Mouse (Mus musculus): Measurements from ENCODE around the gene Tesk1. TPM values are rescaled to one million over a fixed set of nuclear protein-coding genes. Genes with fewer than 3 reads are reported as not detected.

Tesk1 gene
- polyA plus RNA-seq, 1 experiment from 2014 or later: 6.3 TPM

DNA sequence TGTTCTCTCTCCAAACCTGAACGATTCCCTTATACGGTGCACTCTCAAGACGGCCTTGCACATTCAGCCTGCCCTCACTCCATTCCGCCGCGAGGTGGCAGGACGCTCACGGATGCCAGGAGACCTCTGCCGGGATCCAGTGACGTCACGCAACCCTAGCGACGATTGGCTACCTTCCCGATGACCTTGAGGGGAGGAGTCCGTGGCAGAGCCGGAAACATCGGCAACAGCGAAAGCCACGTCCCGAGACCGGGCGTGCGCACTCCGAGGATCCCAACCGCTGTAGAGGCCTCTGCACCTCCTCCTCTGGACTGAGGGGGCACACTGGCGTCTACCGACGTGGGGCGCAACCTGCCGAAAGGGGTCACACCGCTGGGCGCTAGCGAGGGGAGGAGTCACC, 305 bp downstream of the Tesk1 start:
- Histone ChIP-seq H3K27me3 (no peaks in the 10 kb centered on the region), H3K4me2 (peak overlapping the region; percentile 79), H3K9ac (peak overlapping the region; percentile 98), H3K4me3 (peak overlapping the region; percentile 88), H3K27ac (peak overlapping the region; percentile 95), H3K36me3 (ENCODE audit: poor library complexity, severe bottlenecking) (peaks cover 27% of the 10 kb centered on the region), H3K9me3 (replicated peaks) (no peaks in the 10 kb centered on the region), H3K4me1 (peaks cover 16% of the 10 kb centered on the region)
- ATAC-seq: peak; percentile 95
- under 1% methylated on average over 33 of the region's 33 CpGs for WGBS

DNA sequence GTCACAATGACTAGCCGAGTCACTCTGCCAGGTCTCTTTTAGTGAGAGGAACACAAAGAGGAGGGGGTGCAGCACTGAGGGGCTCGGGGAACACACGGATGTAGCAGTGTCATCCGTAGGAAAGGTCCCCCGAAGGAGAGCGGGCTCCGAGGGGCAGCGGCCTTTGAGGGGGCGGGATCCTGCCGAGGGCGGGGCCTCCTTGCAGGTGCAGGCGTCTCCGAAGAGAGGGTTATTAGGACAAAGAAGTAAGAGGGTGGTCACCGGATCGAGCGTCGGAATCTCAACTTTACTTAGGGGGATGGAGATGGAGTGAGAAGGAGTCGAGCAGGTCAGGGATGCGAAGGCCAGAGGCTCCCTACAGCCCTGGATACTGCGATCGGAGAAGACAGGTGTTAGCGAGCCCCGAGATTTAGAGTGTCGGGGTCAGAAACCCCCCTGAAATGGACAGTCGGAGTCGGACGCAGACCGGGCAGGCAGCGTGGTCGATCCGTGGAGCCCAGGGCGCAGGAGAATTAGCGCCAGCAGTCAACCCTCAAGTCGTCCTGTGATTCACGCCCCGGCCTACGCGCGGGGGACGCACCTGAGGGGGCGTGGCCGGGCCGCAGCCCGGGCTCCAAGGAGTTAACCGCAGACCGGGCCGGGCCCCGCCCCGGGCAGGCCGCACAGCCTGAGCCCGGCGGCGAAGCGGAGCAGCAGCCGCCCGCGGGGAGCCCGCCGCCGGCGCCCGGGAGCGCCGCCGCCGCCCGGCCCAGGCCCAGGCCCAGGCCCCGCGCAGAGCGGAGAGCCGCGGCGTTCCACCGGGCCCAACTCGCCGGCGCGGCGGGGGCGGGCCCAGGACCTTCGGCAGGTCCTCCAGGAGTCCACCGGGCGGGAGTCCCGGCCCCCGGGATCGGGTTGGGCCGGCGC, 970 bp downstream of the Tesk1 start:
- under 1% methylated on average over 64 of the region's 88 CpGs for WGBS
- peaks cover 33% of the 10 kb centered on the region for H3K36me3 ChIP-seq (ENCODE audit: poor library complexity, severe bottlenecking)
- peak overlapping the region; percentile 79 for H3K4me2 ChIP-seq
- H3K4me1 ChIP-seq: peaks cover 16% of the 10 kb centered on the region
- H3K4me3 ChIP-seq: peak overlapping the region; percentile 88
- peak overlapping the region; percentile 95 for H3K27ac ChIP-seq
- H3K27me3 ChIP-seq: no peaks in the 10 kb centered on the region
- peak overlapping the region; percentile 98 for H3K9ac ChIP-seq
- peak; percentile 77 for ATAC-seq
- H3K9me3 ChIP-seq (replicated peaks): no peaks in the 10 kb centered on the region

DNA sequence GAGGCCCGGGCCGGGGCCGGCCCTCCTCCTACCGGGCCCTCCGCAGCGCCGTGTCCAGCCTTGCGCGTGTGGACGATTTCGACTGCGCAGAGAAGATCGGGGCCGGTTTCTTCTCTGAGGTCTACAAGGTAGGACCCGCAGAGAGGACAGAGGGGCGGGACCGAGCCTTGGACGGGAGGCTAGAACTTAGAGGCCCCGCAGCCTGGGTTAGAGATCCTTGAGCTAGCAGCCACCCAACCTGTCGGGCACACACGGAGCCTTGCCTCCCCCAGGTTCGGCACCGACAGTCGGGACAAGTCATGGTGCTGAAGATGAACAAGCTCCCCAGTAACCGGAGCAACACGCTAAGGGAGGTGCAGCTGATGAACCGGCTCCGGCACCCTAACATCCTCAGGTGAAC, 1.8 kb downstream of the Tesk1 start:
- Histone ChIP-seq H3K4me2 (peak overlapping the region; percentile 79), H3K9ac (peak overlapping the region; percentile 98), H3K9me3 (replicated peaks) (no peaks in the 10 kb centered on the region), H3K4me1 (peaks cover 16% of the 10 kb centered on the region), H3K27me3 (no peaks in the 10 kb centered on the region), H3K4me3 (peak overlapping the region; percentile 88), H3K36me3 (ENCODE audit: poor library complexity, severe bottlenecking) (peaks cover 41% of the 10 kb centered on the region), H3K27ac (peak overlapping the region; percentile 95)
- WGBS: under 1% methylated on average over 28 of the region's 28 CpGs
- no peak for ATAC-seq

DNA sequence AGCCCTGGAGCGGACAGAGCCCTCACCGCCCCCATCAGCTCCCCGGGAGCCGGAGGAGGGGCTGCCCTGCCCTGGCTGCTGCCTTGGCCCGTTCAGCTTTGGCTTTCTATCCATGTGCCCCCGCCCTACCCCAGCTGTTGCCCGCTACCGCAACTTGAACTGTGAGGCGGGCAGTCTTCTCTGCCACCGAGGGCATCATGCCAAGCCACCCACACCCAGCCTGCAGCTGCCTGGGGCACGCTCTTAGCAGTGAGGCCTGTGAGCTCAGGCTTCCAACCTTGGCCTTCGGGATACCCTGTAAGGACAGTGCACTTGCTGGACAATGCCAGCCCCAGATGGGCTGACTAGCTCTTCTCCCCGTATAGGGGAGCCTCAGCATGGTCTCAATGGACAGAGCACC, 5.5 kb downstream of the Tesk1 start:
- WGBS: 88% methylated on average over 13 of the region's 13 CpGs
- Histone ChIP-seq H3K27ac (no peak overlapping the region), H3K4me3 (no peak overlapping the region), H3K36me3 (ENCODE audit: poor library complexity, severe bottlenecking) (peaks cover 43% of the 10 kb centered on the region), H3K4me1 (peaks cover 16% of the 10 kb centered on the region), H3K9me3 (replicated peaks) (no peaks in the 10 kb centered on the region), H3K9ac (no peak overlapping the region), H3K27me3 (peaks cover under 1% of the 10 kb centered on the region; the same call in 1 of the 2 replicates), H3K4me2 (no peak overlapping the region)
- no peak for ATAC-seq

DNA sequence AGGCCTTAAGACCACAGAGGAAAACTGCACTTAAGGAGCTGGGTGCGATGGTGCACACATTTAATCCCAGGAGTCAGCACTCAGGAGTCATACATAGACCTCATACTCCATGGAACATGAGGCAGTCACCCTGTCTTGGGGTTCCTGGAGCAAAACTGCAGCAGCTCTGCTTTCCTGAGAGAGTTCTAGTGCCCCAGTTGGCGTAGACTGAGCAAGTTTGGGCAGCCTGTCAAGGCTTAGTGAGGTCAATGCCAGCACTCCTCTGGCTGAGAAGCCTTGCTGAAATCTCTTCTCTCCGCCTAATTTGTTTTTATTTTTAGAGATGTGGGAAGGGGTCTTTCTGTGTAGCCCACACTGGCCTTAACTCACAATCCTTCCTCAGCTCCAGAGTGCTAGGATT, 6.8 kb downstream of the Tesk1 start:
- Histone ChIP-seq H3K4me3 (no peak overlapping the region), H3K4me2 (no peak overlapping the region), H3K9me3 (replicated peaks) (no peaks in the 10 kb centered on the region), H3K4me1 (peaks cover 20% of the 10 kb centered on the region), H3K9ac (no peak overlapping the region), H3K27me3 (peaks cover 13% of the 10 kb centered on the region), H3K36me3 (ENCODE audit: poor library complexity, severe bottlenecking) (peaks cover 43% of the 10 kb centered on the region), H3K27ac (no peak overlapping the region)
- no peak for ATAC-seq
- WGBS: 90% methylated on average over 3 of the region's 3 CpGs

DNA sequence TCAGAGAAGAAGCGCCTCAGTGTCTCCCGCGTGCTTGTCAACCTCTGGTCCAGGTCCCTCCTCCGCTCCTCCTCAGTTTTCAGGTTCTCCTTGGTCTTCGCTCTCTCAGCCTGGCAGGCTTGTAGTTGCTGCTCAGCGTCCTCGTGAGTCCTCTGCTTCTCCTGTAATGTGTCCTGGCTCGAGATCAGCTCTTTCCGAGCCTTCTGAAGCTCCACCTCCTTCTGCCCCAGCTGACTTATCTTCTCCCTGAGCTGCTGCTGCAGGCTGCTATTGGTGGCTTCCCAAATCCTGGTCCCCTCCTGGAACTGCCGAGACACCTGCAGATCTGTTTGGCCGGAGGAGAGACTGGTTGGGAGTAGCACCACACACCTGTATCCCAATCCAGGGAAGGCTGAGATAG, 10.6 kb downstream of the Tesk1 start:
- Histone ChIP-seq H3K36me3 (ENCODE audit: poor library complexity, severe bottlenecking) (peaks cover 14% of the 10 kb centered on the region), H3K27me3 (peaks cover 26% of the 10 kb centered on the region), H3K4me3 (no peak overlapping the region), H3K9ac (no peak overlapping the region), H3K9me3 (replicated peaks) (no peaks in the 10 kb centered on the region), H3K4me2 (no peak overlapping the region), H3K4me1 (peaks cover 11% of the 10 kb centered on the region), H3K27ac (no peak overlapping the region)
- no peak for ATAC-seq
- 56% methylated on average over 11 of the region's 11 CpGs for WGBS

DNA sequence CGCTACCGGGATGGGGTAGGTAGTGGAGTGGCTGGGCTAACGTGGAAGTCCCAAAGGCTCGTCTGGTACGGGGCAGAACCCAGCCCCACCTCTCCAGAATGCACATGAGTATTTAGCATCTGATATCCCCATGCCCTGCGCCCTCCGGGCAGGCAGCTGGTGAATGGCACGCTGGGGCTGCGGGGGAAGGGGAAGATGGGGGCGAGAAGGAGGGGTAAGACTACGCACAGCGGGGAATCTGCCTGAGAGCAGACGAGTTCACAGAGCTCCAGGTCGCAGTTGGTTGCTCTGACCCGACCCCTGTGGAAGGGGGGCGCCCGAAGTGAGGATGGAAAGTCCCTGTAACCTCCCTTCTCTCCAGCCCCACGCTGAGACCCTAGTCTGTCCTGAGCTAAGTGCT, 11.7 kb downstream of the Tesk1 start:
- Histone ChIP-seq H3K9me3 (replicated peaks) (no peaks in the 10 kb centered on the region), H3K27me3 (peaks cover 26% of the 10 kb centered on the region), H3K27ac (no peak overlapping the region), H3K4me3 (peak overlapping the region; percentile 16), H3K36me3 (ENCODE audit: poor library complexity, severe bottlenecking) (peaks cover 3% of the 10 kb centered on the region), H3K9ac (peak overlapping the region; percentile 46; the same call in 1 of the 2 replicates), H3K4me2 (peak overlapping the region; percentile 54), H3K4me1 (peaks cover 11% of the 10 kb centered on the region)
- no peak for ATAC-seq
- 0% methylated on average over 17 of the region's 18 CpGs for WGBS

DNA sequence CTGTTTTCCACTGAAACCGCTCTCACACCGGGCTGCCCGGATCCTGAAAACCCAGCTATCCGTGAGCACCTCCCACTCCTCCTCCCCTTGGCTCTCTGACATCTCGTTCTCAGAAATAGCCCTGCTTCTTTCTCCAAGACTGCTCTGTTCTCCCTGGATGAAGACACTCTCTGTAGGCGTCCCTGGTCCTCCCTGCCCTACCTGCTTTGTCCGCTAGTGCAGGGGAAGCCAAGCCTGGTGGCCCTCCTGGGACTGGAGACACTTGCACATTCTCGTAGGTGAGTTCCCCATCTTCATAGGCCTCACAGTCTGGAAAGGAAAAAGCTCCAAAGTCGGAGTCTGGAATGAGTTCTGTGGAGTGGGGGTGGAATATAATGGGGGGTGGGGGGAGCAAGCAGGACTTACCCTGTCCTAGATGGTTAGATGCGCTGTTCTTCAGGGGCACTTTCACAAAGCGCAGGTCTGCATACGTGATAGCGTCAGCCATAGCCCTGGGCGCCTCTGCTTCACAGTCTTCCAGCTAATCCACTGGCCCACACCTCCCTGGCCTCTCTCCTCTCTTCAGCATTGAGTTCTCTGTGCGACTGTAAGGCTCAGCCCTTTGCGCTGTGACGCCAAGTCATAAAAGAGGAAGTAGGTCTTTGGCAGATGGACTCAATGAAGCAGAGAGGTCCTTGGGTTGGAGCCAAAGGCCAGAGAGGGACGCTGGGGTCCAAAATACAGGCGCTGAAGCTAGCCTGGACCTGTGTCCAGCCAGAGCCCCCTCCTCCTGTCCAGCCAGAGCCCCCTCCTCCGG, 12.5 kb downstream of the Tesk1 start, which contains the start of gene Cd72:
Gene Cd72, minus strand, starts transcription at position 588 of the 796 bp plus-strand sequence.
- Histone ChIP-seq H3K36me3 (ENCODE audit: poor library complexity, severe bottlenecking) (no peaks in the 10 kb centered on the region), H3K4me2 (peak within 1 kb of the TSS; percentile 54), H3K27ac (no peak within 1 kb of the TSS), H3K4me1 (peaks cover 11% of the 10 kb centered on the region), H3K9me3 (replicated peaks) (no peaks in the 10 kb centered on the region), H3K4me3 (peak within 1 kb of the TSS; percentile 16), H3K27me3 (peaks cover 26% of the 10 kb centered on the region), H3K9ac (peak within 1 kb of the TSS; percentile 46; the same call in 1 of the 2 replicates)
- WGBS: 36% methylated on average over 20 of the region's 20 CpGs
- no peak for ATAC-seq

DNA sequence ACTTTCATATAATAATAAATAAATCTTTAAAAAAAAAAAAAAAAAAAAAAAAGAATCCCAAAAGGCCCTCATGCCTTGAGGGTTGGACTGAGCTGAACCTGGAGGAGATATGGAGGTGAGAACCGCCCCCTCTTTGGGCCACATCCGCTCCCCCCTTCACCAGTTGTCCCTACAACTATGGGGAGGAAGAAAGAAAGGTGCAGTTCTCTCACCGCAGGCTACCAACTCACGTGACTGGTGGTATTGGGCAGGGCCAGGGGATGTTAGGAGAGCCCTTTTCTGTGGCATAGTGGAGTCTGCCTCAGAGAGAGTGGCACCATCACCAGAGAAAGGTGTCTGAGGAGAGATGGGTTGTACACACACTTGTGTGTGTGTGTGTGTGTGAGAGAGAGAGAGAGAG, 14.7 kb downstream of the Tesk1 start:
- no peak overlapping the region for H3K9ac ChIP-seq
- peaks cover 11% of the 10 kb centered on the region for H3K4me1 ChIP-seq
- ATAC-seq: no peak
- H3K36me3 ChIP-seq (ENCODE audit: poor library complexity, severe bottlenecking): no peaks in the 10 kb centered on the region
- H3K9me3 ChIP-seq (replicated peaks): no peaks in the 10 kb centered on the region
- H3K4me2 ChIP-seq: no peak overlapping the region
- no peak overlapping the region for H3K27ac ChIP-seq
- 33% methylated on average over 4 of the region's 4 CpGs for WGBS
- H3K27me3 ChIP-seq: peaks cover 26% of the 10 kb centered on the region
- H3K4me3 ChIP-seq: no peak overlapping the region

DNA sequence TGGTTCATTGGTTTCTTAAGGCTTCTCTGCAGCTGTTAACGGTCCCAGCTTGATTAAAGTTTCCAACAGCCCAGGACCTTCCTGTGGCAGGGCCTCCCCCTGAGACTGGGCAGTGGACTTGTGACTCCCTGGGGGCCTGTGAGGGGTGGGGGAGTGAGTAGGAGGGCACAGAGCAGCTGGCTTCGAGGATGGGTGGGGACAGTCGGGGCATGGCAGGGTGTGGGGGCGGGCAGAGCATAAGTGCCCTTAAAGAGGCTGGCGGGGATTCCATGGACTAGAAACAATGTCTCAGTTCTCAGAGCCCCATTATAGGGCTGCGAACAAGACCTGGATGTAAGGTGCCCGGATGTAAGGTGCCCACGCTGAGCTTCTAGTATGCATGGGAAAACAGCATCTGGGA, 15.4 kb downstream of the Tesk1 start:
- no peak overlapping the region for H3K4me2 ChIP-seq
- no peak overlapping the region for H3K9ac ChIP-seq
- peaks cover 11% of the 10 kb centered on the region for H3K4me1 ChIP-seq
- no peak overlapping the region for H3K27ac ChIP-seq
- no peak overlapping the region for H3K4me3 ChIP-seq
- H3K9me3 ChIP-seq (replicated peaks): no peaks in the 10 kb centered on the region
- H3K27me3 ChIP-seq: peaks cover 26% of the 10 kb centered on the region
- WGBS: 26% methylated on average over 8 of the region's 8 CpGs
- ATAC-seq: no peak
- no peaks in the 10 kb centered on the region for H3K36me3 ChIP-seq (ENCODE audit: poor library complexity, severe bottlenecking)

DNA sequence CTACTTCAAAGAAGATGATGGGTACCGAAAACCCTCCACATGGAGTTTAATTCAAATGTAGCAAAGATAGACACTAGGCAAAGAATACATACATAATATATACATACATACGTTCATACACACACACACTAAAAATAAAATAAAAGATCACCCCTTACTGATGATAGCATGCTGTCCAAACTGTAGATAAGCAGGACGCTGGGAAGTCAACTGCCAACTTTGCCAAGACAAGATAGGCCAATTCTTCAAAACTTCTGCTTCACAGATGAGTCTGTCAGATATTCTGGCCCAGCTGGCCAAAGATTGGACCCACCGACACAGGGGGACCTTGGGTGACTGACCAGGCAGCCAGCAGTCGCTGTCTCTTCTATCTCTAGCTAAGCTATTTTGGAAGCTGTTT, 21.4 kb downstream of the Tesk1 start:
- H3K36me3 ChIP-seq (ENCODE audit: poor library complexity, severe bottlenecking): no peaks in the 10 kb centered on the region
- H3K4me2 ChIP-seq: no peak overlapping the region
- no peaks in the 10 kb centered on the region for H3K27me3 ChIP-seq
- H3K4me1 ChIP-seq: no peaks in the 10 kb centered on the region
- H3K4me3 ChIP-seq: no peak overlapping the region
- no peak for ATAC-seq
- H3K27ac ChIP-seq: no peak overlapping the region
- H3K9me3 ChIP-seq (replicated peaks): no peaks in the 10 kb centered on the region
- no peak overlapping the region for H3K9ac ChIP-seq
- WGBS: 95% methylated on average over 5 of the region's 5 CpGs

DNA sequence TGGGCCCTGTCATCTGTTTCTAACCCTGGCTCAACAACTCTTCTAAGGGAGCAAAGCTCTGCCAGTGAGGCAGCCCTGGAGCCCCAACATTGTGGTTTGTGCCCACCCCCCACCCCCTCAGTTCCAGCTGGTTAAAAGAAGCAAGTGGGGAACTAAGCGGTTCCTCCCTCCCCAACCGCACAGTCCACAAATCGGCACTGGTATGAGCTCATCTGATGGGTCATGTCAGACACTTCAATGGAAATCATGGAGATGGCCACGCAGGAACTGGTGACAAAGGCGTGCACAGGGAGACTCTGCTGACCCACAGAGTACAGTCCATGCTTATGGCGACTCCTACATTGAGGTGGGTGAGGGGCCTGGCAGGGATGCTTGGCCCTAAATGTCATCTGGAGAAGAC, 24.2 kb downstream of the Tesk1 start:
- H3K4me2 ChIP-seq: no peak overlapping the region
- H3K4me3 ChIP-seq: no peak overlapping the region
- H3K27ac ChIP-seq: no peak overlapping the region
- WGBS: 87% methylated on average over 6 of the region's 6 CpGs
- H3K9ac ChIP-seq: no peak overlapping the region
- no peaks in the 10 kb centered on the region for H3K4me1 ChIP-seq
- ATAC-seq: no peak
- H3K36me3 ChIP-seq (ENCODE audit: poor library complexity, severe bottlenecking): no peaks in the 10 kb centered on the region
- no peaks in the 10 kb centered on the region for H3K9me3 ChIP-seq (replicated peaks)
- no peaks in the 10 kb centered on the region for H3K27me3 ChIP-seq

Data from forebrain, embryonic 13.5 days (tissue).